Mouse (Mus musculus) heart, postnatal 0 days (tissue): ENCODE results near the gene Tfdp1. TPM values are rescaled to one million over a fixed set of nuclear protein-coding genes. Genes with fewer than 3 reads are reported as not detected.
A peak's percentile ranks its signal among the peaks of the same experiment; 100 is the strongest.

Source experiments
- ATAC-seq: fragments of 200-750 bp; cut with Nextera tagmentation; 2 replicates; pipeline ENCODE4 v1.8.0; 2017; ENCODE audit warnings: low read depth, moderate number of reproducible peaks, moderate library complexity; ENCODE audit not compliant: insufficient read depth
- DNase-seq: peaks from one replicate; pipeline ENCODE4 v3.0.0-alpha.2; 2016; ENCODE audit warnings: low spot score
- H3K27ac ChIP-seq: fragments of 300-500 bp; sonication (generic); 2 replicates; pipeline ENCODE4 v1.5.1; 2014; ENCODE audit warnings: low read depth, mild to moderate bottlenecking
- H3K27me3 ChIP-seq: fragments of 300-500 bp; sonication (generic); 2 replicates; pipeline ENCODE4 v1.6.1; 2014; ENCODE audit warnings: low read length, mixed read lengths; ENCODE audit not compliant: control insufficient read depth, insufficient read depth
- H3K36me3 ChIP-seq: fragments of 300-500 bp; sonication (generic); replicated peaks from 2 replicates; pipeline ENCODE4 v1.6.1; 2014; ENCODE audit warnings: low read length, mixed read lengths; ENCODE audit not compliant: control insufficient read depth, insufficient read depth
- H3K4me1 ChIP-seq: fragments of 300-500 bp; sonication (generic); 2 replicates; pipeline ENCODE4 v1.6.1; 2014; ENCODE audit warnings: antibody characterized with exemption; ENCODE audit not compliant: control insufficient read depth, insufficient read depth
- H3K4me2 ChIP-seq: fragments of 300-500 bp; sonication (generic); 2 replicates; pipeline ENCODE4 v1.6.1; 2014; ENCODE audit warnings: low read depth, mild to moderate bottlenecking, low read length, moderate library complexity
- H3K4me3 ChIP-seq: fragments of 300-500 bp; sonication (generic); 2 replicates; pipeline ENCODE4 v1.5.1; 2014; ENCODE audit warnings: low read depth, low read length
- H3K9ac ChIP-seq: fragments of 300-500 bp; sonication (generic); replicated peaks from 2 replicates; pipeline ENCODE4 v1.6.1; 2014; ENCODE audit warnings: low read depth, low read length, mixed read lengths
- H3K9me3 ChIP-seq: fragments of 300-500 bp; sonication (generic); replicated peaks from 2 replicates; pipeline ENCODE4 v1.6.1; 2016; ENCODE audit warnings: low read length; ENCODE audit not compliant: control insufficient read depth
- CTCF ChIP-seq: IDR thresholded peaks from 2 replicates; pipeline ENCODE4 v1.5.1; 2016; ENCODE audit warnings: antibody characterized with exemption, control low read depth, low read depth
- EP300 ChIP-seq: IDR thresholded peaks from 2 replicates; pipeline ENCODE4 v1.6.1; 2016; ENCODE audit warnings: antibody characterized with exemption, low read depth
- WGBS: fragments of 180-500 bp; shearing (Covaris S2); extraction: QIAGEN DNeasy Blood & Tissue Kit; methylation state at CpG from one replicate; pipeline ENCODE4 v1.1.7; 2014; 5-methylcytosine and 5-hydroxymethylcytosine counted together
- polyA plus RNA-seq: library from polyadenylated mRNA; unstranded; fragments of >200 nt; fragmentation: Nextera tagmentation; extraction: Ambion mirVana; gene quantifications from 2 replicates; pipeline ENCODE4 v1.2.1, GENCODE M21; 2015
- total RNA-seq: library from RNA; depleted of rRNA; stranded (reverse); fragments of >200 nt; gene quantifications from 2 replicates; pipeline ENCODE4 v1.2.3, GENCODE M21; 2014; ENCODE audit warnings: low replicate concordance

The Tfdp1 gene
- total and polyA plus RNA-seq, 2 experiments from 2014 or later, result 38.6 to 47.4 TPM

GRCm38 (mm10) chr8:13353155-13353833, 14.7 kb downstream of the Tfdp1 start:
- ATAC-seq, result no peak
- no peak overlapping the region for H3K4me2 ChIP-seq
- peaks cover 77% of the 10 kb centered on the region for H3K36me3 ChIP-seq
- TF ChIP-seq CTCF (no peak), EP300 (no peak)
- H3K4me1 ChIP-seq, result peaks cover 15% of the 10 kb centered on the region
- H3K27ac ChIP-seq, result no peak overlapping the region
- DNase-seq, result no peak
- no peaks in the 10 kb centered on the region for H3K9me3 ChIP-seq
- H3K27me3 ChIP-seq, result no peaks in the 10 kb centered on the region
- 65% methylated on average over 9 of the region's 9 CpGs for WGBS
- no peak overlapping the region for H3K9ac ChIP-seq
- no peak overlapping the region for H3K4me3 ChIP-seq

GRCm38 (mm10) chr8:13353883-13354282, 15.3 kb downstream of the Tfdp1 start:
- H3K9ac ChIP-seq, result no peak overlapping the region
- peaks cover 79% of the 10 kb centered on the region for H3K36me3 ChIP-seq
- no peaks in the 10 kb centered on the region for H3K27me3 ChIP-seq
- TF ChIP-seq CTCF (no peak), EP300 (no peak)
- WGBS, result 77% methylated on average over 4 of the region's 4 CpGs
- DNase-seq (no peak), ATAC-seq (no peak)
- H3K9me3 ChIP-seq, result no peaks in the 10 kb centered on the region
- H3K4me1 ChIP-seq, result peaks cover 15% of the 10 kb centered on the region
- no peak overlapping the region for H3K4me3 ChIP-seq
- H3K27ac ChIP-seq, result no peak overlapping the region
- no peak overlapping the region for H3K4me2 ChIP-seq

GRCm38 (mm10) chr8:13356221-13356620, 17.7 kb downstream of the Tfdp1 start:
- DNase-seq, result no peak
- peaks cover 82% of the 10 kb centered on the region for H3K36me3 ChIP-seq
- no peaks in the 10 kb centered on the region for H3K27me3 ChIP-seq
- WGBS, result 72% methylated on average over 6 of the region's 6 CpGs
- H3K4me1 ChIP-seq, result peaks cover 4% of the 10 kb centered on the region; the same call in 1 of the 2 replicates
- no peak overlapping the region for H3K27ac ChIP-seq
- no peak for TF ChIP-seq CTCF
- no peak for TF ChIP-seq EP300
- H3K9ac ChIP-seq, result no peak overlapping the region
- no peak overlapping the region for H3K4me2 ChIP-seq
- ATAC-seq, result no peak
- H3K9me3 ChIP-seq, result no peaks in the 10 kb centered on the region
- H3K4me3 ChIP-seq, result no peak overlapping the region

GRCm38 (mm10) chr8:13356681-13357080, 18.1 kb downstream of the Tfdp1 start:
- no peak overlapping the region for H3K9ac ChIP-seq
- H3K4me1 ChIP-seq, result no peaks in the 10 kb centered on the region; the same call in 1 of the 2 replicates
- H3K27ac ChIP-seq, result no peak overlapping the region
- H3K36me3 ChIP-seq, result peaks cover 82% of the 10 kb centered on the region
- DNase-seq (no peak), ATAC-seq (peak; percentile 45; the same call in 1 of the 2 replicates)
- TF ChIP-seq EP300 (no peak), CTCF (peak; percentile 14; the same call in 1 of the 2 replicates)
- H3K27me3 ChIP-seq, result no peaks in the 10 kb centered on the region
- no peaks in the 10 kb centered on the region for H3K9me3 ChIP-seq
- no peak overlapping the region for H3K4me2 ChIP-seq
- H3K4me3 ChIP-seq, result no peak overlapping the region
- WGBS, result 65% methylated on average over 10 of the region's 10 CpGs

GRCm38 (mm10) chr8:13360213-13360612, 21.7 kb downstream of the Tfdp1 start:
- ATAC-seq (no peak), DNase-seq (no peak)
- Histone ChIP-seq H3K4me2 (no peak overlapping the region), H3K27me3 (no peaks in the 10 kb centered on the region), H3K9ac (no peak overlapping the region), H3K27ac (no peak overlapping the region), H3K4me1 (no peaks in the 10 kb centered on the region), H3K9me3 (no peaks in the 10 kb centered on the region), H3K4me3 (no peak overlapping the region), H3K36me3 (peaks cover 92% of the 10 kb centered on the region)
- TF ChIP-seq CTCF, result no peak
- 87% methylated on average over 7 of the region's 7 CpGs for WGBS

GRCm38 (mm10) chr8:13361865-13362264, 23.3 kb downstream of the Tfdp1 start:
- H3K9ac ChIP-seq, result no peak overlapping the region
- WGBS, result 96% methylated on average over 6 of the region's 6 CpGs
- H3K4me3 ChIP-seq, result no peak overlapping the region
- no peaks in the 10 kb centered on the region for H3K9me3 ChIP-seq
- no peak for TF ChIP-seq CTCF
- TF ChIP-seq EP300, result no peak
- H3K27ac ChIP-seq, result no peak overlapping the region
- peaks cover 97% of the 10 kb centered on the region for H3K36me3 ChIP-seq
- no peaks in the 10 kb centered on the region for H3K4me1 ChIP-seq
- ATAC-seq (no peak), DNase-seq (no peak)
- H3K27me3 ChIP-seq, result no peaks in the 10 kb centered on the region
- no peak overlapping the region for H3K4me2 ChIP-seq
